Comparison of ENCODE assay signal across 8 mouse cellular contexts in genomic region chr13:47288449-47288848, GRCm38 (mm10).
A peak's percentile ranks its signal among the peaks of the same experiment; 100 is the strongest.
DNase-seq lines count a peak whose midpoint lies in the region; ATAC-seq and TF ChIP-seq lines count a peak whose summit lies in the region.

No protein-coding gene starts in this region.

- peak; percentile 69 to 81 for DNase-seq in kidney, postnatal 25 days
- DNase-seq in liver, embryonic 14.5 days (ENCODE audit: low read depth in 3 of 3, low spot score in 3 of 3), result peak; percentile 9 to 29 (median 15)
- peak; percentile 47 for DNase-seq in thymus, postnatal 25 days

- no peak for TF ChIP-seq POLR2A in bone marrow, adult 2 months (IDR thresholded peaks at IDR 0.05; ENCODE audit: borderline replicate concordance, control insufficient read depth, low read depth, low read length)

- no peaks in the 10 kb centered on the region for H3K27me3 ChIP-seq in E14TG2a.4 (ENCODE audit: insufficient read depth, low read length)
- H3K27me3 ChIP-seq in embryonic facial prominence, embryonic 12.5 days, result no peaks in the 10 kb centered on the region
- no peaks in the 10 kb centered on the region for H3K27me3 ChIP-seq in heart, embryonic 14.5 days (ENCODE audit: control insufficient read depth, insufficient read depth, low read length)
- no peaks in the 10 kb centered on the region for H3K27me3 ChIP-seq in liver, embryonic 14.5 days (ENCODE audit: control insufficient read depth, insufficient read depth, low read length)
- H3K27me3 ChIP-seq in neural tube, embryonic 14.5 days (ENCODE audit: control insufficient read depth, insufficient read depth, low read length), result no peaks in the 10 kb centered on the region

- no peak for TF ChIP-seq EP300 in liver, embryonic 14.5 days (IDR thresholded peaks at IDR 0.05; ENCODE audit: low read depth)

- H3K4me3 ChIP-seq in E14TG2a.4 (replicated peaks; ENCODE audit: low read length), result no peak overlapping the region
- no peak overlapping the region for H3K4me3 ChIP-seq in bone marrow, adult 2 months (replicated peaks; ENCODE audit: control insufficient read depth, low read depth, low read length)
- no peak overlapping the region for H3K4me3 ChIP-seq in embryonic facial prominence, embryonic 12.5 days
- no peak overlapping the region for H3K4me3 ChIP-seq in heart, embryonic 14.5 days (ENCODE audit: control insufficient read depth in 1 of 2, insufficient read depth in 1 of 2, low read depth in 1 of 2, low read length in 2 of 2)
- no peak overlapping the region for H3K4me3 ChIP-seq in liver, embryonic 14.5 days (ENCODE audit: insufficient read depth in 1 of 2, low read depth in 2 of 2, low read length in 2 of 2)
- H3K4me3 ChIP-seq in neural tube, embryonic 14.5 days (ENCODE audit: low read depth, low read length), result no peak overlapping the region

- H3K9me3 ChIP-seq in E14TG2a.4 (ENCODE audit: low read length), result peaks cover 5% of the 10 kb centered on the region; the same call in 1 of the 2 replicates
- no peaks in the 10 kb centered on the region for H3K9me3 ChIP-seq in embryonic facial prominence, embryonic 12.5 days
- no peaks in the 10 kb centered on the region for H3K9me3 ChIP-seq in heart, embryonic 14.5 days (ENCODE audit: control insufficient read depth, low read length)
- H3K9me3 ChIP-seq in liver, embryonic 14.5 days (ENCODE audit: control insufficient read depth, low read length), result no peaks in the 10 kb centered on the region
- H3K9me3 ChIP-seq in neural tube, embryonic 14.5 days (ENCODE audit: control insufficient read depth, low read length), result no peaks in the 10 kb centered on the region

- 0 out of 2 replicates have a peak, but pooled peaks have one; percentile 57 for ATAC-seq in embryonic facial prominence, embryonic 12.5 days (ENCODE audit: insufficient number of reproducible peaks, insufficient read depth, low FRiP score, low TSS enrichment)
- 0 out of 2 replicates have a peak, but pooled peaks have one; percentile 35 for ATAC-seq in heart, embryonic 14.5 days (ENCODE audit: insufficient number of reproducible peaks, insufficient read depth, low FRiP score, low read depth)
- ATAC-seq in liver, embryonic 14.5 days (ENCODE audit: insufficient read depth), result no peak
- ATAC-seq in neural tube, embryonic 14.5 days (ENCODE audit: low read depth), result peak; percentile 87

- peak; percentile 49 for TF ChIP-seq CTCF in E14TG2a.4 (conservative IDR thresholded peaks at IDR 0.05; ENCODE audit: low read length)
- TF ChIP-seq CTCF in bone marrow, adult 2 months (IDR thresholded peaks at IDR 0.05; ENCODE audit: control insufficient read depth, insufficient read depth, low read length), result peak; percentile 83
- peak; percentile 83 for TF ChIP-seq CTCF in liver, embryonic 14.5 days (IDR thresholded peaks at IDR 0.05; ENCODE audit: low read depth)

- 44% methylated on average over 4 of the region's 4 CpGs for WGBS in bone marrow, adult 2 months
- WGBS in embryonic facial prominence, embryonic 12.5 days, result 27% methylated on average over 4 of the region's 4 CpGs
- WGBS in heart, embryonic 14.5 days, result 41% methylated on average over 4 of the region's 4 CpGs
- WGBS in liver, embryonic 14.5 days (ENCODE audit: insufficient replicate concordance), result 39% methylated on average over 4 of the region's 4 CpGs
- 33% methylated on average over 4 of the region's 4 CpGs for WGBS in neural tube, embryonic 14.5 days

- H3K9ac ChIP-seq in embryonic facial prominence, embryonic 12.5 days, result no peak overlapping the region
- no peak overlapping the region for H3K9ac ChIP-seq in heart, embryonic 14.5 days (ENCODE audit: low read length)
- no peak overlapping the region for H3K9ac ChIP-seq in liver, embryonic 14.5 days (replicated peaks)
- no peak overlapping the region for H3K9ac ChIP-seq in neural tube, embryonic 14.5 days (replicated peaks; ENCODE audit: low read depth, low read length)

- no peak overlapping the region for H3K4me2 ChIP-seq in embryonic facial prominence, embryonic 12.5 days (replicated peaks)
- no peak overlapping the region for H3K4me2 ChIP-seq in heart, embryonic 14.5 days (ENCODE audit: low read length)
- no peak overlapping the region for H3K4me2 ChIP-seq in liver, embryonic 14.5 days (ENCODE audit: low read depth)
- no peak overlapping the region for H3K4me2 ChIP-seq in neural tube, embryonic 14.5 days (ENCODE audit: low read depth, low read length)

- H3K36me3 ChIP-seq in E14TG2a.4 (ENCODE audit: insufficient read depth, low read length), result no peaks in the 10 kb centered on the region
- no peaks in the 10 kb centered on the region for H3K36me3 ChIP-seq in embryonic facial prominence, embryonic 12.5 days
- H3K36me3 ChIP-seq in heart, embryonic 14.5 days (ENCODE audit: control insufficient read depth, insufficient read depth, low read length), result no peaks in the 10 kb centered on the region
- H3K36me3 ChIP-seq in liver, embryonic 14.5 days (replicated peaks; ENCODE audit: control insufficient read depth, insufficient read depth, low read depth), result no peaks in the 10 kb centered on the region
- H3K36me3 ChIP-seq in neural tube, embryonic 14.5 days (ENCODE audit: control insufficient read depth, insufficient read depth, low read length), result no peaks in the 10 kb centered on the region

- peaks cover 21% of the 10 kb centered on the region for H3K4me1 ChIP-seq in E14TG2a.4 (replicated peaks; ENCODE audit: low read depth, low read length)
- no peaks in the 10 kb centered on the region; the same call in 1 of the 2 replicates for H3K4me1 ChIP-seq in bone marrow, adult 2 months (ENCODE audit: control insufficient read depth, insufficient read depth, low read length)
- 0 out of 2 replicates have a peak, but pooled peaks cover 6% of the 10 kb centered on the region for H3K4me1 ChIP-seq in embryonic facial prominence, embryonic 12.5 days
- H3K4me1 ChIP-seq in heart, embryonic 14.5 days (ENCODE audit: control insufficient read depth in 2 of 2, insufficient read depth in 2 of 2, low read length in 2 of 2), result peaks cover 3% of the 10 kb centered on the region in 2 experiments
- no peaks in the 10 kb centered on the region for H3K4me1 ChIP-seq in liver, embryonic 14.5 days (replicated peaks; ENCODE audit: control insufficient read depth in 2 of 2, insufficient read depth in 2 of 2, low read length in 1 of 2)
- no peaks in the 10 kb centered on the region for H3K4me1 ChIP-seq in neural tube, embryonic 14.5 days (ENCODE audit: control insufficient read depth, insufficient read depth, low read length)

- no peak overlapping the region for H3K27ac ChIP-seq in bone marrow, adult 2 months (ENCODE audit: control insufficient read depth, insufficient read depth, low read depth, low read length, poor library complexity)
- no peak overlapping the region for H3K27ac ChIP-seq in embryonic facial prominence, embryonic 12.5 days
- no peak overlapping the region for H3K27ac ChIP-seq in heart, embryonic 14.5 days (replicated peaks in 1 of 2; ENCODE audit: control insufficient read depth in 1 of 2, insufficient read depth in 1 of 2, low read depth in 2 of 2, low read length in 2 of 2)
- no peak overlapping the region for H3K27ac ChIP-seq in liver, embryonic 14.5 days
- H3K27ac ChIP-seq in neural tube, embryonic 14.5 days (ENCODE audit: low read depth, low read length), result no peak overlapping the region

Comparison
In these comparisons a context has a peak if more than half of its experiments do, and no peak if none do; other contexts are left out.
1. DNase-seq: peak in every context shown above with its lines; median percentile 75 in kidney, postnatal 25 days; 47 in thymus, postnatal 25 days; 15 in liver, embryonic 14.5 days.